Mouse (Mus musculus): ENCODE measurements around the gene Vmn2r9. TPM values are rescaled to one million over a fixed set of nuclear protein-coding genes. Genes with fewer than 3 reads are reported as not detected.
"Not testable (repeated sequence)": the region's sequence is repeated elsewhere in the genome, so short reads cannot be mapped to it uniquely, and the experiment has no call there.

The Vmn2r9 gene
- polyA plus RNA-seq (2017; shearing (Covaris generic)), result under 1 TPM in 1 of 3 experiments, not detected in 2; 0.13 TPM

GRCm38 (mm10) chr5:108852501-108852900, at the start of gene Vmn2r9:
Gene Vmn2r9 (minus strand): TSS chr5:108852601.
- ATAC-seq, result not testable (repeated sequence)

GRCm38 (mm10) chr5:108866746-108867145, 14.3 kb upstream of the Vmn2r9 start:
- ATAC-seq, result not testable (repeated sequence)

- no peak for ATAC-seq
Measured at GRCm38 (mm10) chr5:108849466-108849865, 2.9 kb downstream of the Vmn2r9 start.

GRCm38 (mm10) chr5:108836156-108836555, 16.2 kb downstream of the Vmn2r9 start:
- no peak for ATAC-seq

- ATAC-seq, result no peak
Measured at GRCm38 (mm10) chr5:108823276-108823675, 29.1 kb downstream of the Vmn2r9 start.

- ATAC-seq, result not testable (repeated sequence)
Measured at GRCm38 (mm10) chr5:108808750-108809149, 43.7 kb downstream of the Vmn2r9 start, which contains the start of gene Vmn2r8. Gene Vmn2r8 (minus strand): TSS chr5:108808850.

GRCm38 (mm10) chr5:108803646-108804045, 48.8 kb downstream of the Vmn2r9 start:
- no peak for ATAC-seq

- not testable (repeated sequence) for ATAC-seq
Measured at GRCm38 (mm10) chr5:108795263-108795662, 57.1 kb downstream of the Vmn2r9 start, which contains the start of gene Tmed11. Gene Tmed11 (minus strand): TSS chr5:108795363.

GRCm38 (mm10) chr5:108790385-108790784, 62.0 kb downstream of the Vmn2r9 start:
- not testable (repeated sequence) for ATAC-seq

Other genes with a start within 250 kb of the Vmn2r9 start
- gene Gak, start 222.8 kb downstream of the Vmn2r9 start, polyA plus RNA-seq (2017; shearing (Covaris generic)), result 10 to 100 TPM; 59.8 to 74.7 (median 70.1) TPM
- gene Tmem175, start 222.8 kb downstream of the Vmn2r9 start, polyA plus RNA-seq (2017; shearing (Covaris generic)), result 10 to 100 TPM; 26.7 to 40.8 (median 39.5) TPM
- gene Idua, start 192.3 kb downstream of the Vmn2r9 start, polyA plus RNA-seq (2017; shearing (Covaris generic)), result 10 to 100 TPM; 13.1 to 17.8 (median 13.5) TPM
- 1 to 10 TPM; 2.1 to 7.7 (median 4.7) TPM for gene Dgkq, start 182.9 kb downstream of the Vmn2r9 start, polyA plus RNA-seq (2017; shearing (Covaris generic))
- gene Slc26a1, start 177.0 kb downstream of the Vmn2r9 start, polyA plus RNA-seq (2017; shearing (Covaris generic)), result under 1 TPM in 2 of 3 experiments, not detected in 1; 0.16 to 0.78 TPM
- gene Fgfrl1, start 160.2 kb downstream of the Vmn2r9 start, polyA plus RNA-seq (2017; shearing (Covaris generic)), result under 1 TPM in 1 of 3 experiments, not detected in 2; 0.32 TPM
- gene Rnf212, start 77.6 kb downstream of the Vmn2r9 start, polyA plus RNA-seq (2017; shearing (Covaris generic)), result not detected
- gene Tmed11, start 57.2 kb downstream of the Vmn2r9 start, polyA plus RNA-seq (2017; shearing (Covaris generic)), result not detected
- not detected for gene Vmn2r8, start 43.8 kb downstream of the Vmn2r9 start, polyA plus RNA-seq (2017; shearing (Covaris generic))
- not detected for gene Vmn2r10, start 153.9 kb upstream of the Vmn2r9 start, polyA plus RNA-seq (2017; shearing (Covaris generic))
- gene Vmn2r11, start 207.0 kb upstream of the Vmn2r9 start, polyA plus RNA-seq (2017; shearing (Covaris generic)), result under 1 TPM in 2 of 3 experiments, not detected in 1; 0.15 to 0.23 TPM
- not detected for gene Vmn2r12, start 245.3 kb upstream of the Vmn2r9 start, polyA plus RNA-seq (2017; shearing (Covaris generic))